Mouse (Mus musculus): ENCODE measurements around the gene Gjb4.

- TF ChIP-seq CTCF (IDR thresholded peaks at IDR 0.05; ENCODE audit: low read depth, low read length) (peak; percentile 30; the same call in 1 of the 2 replicates), POLR2A (IDR thresholded peaks at IDR 0.05; ENCODE audit: extremely low read depth, insufficient read depth, low read length) (no peak)
Measured at GRCm38 (mm10) chr4:127370447-127370846, 16.6 kb upstream of the Gjb4 start.

Measured in liver, adult 2 months (tissue).